10 mouse cellular contexts compared by ENCODE assay signal in genomic region chr15:12229603-12230242, GRCm38 (mm10). TPM values are rescaled to one million over a fixed set of nuclear protein-coding genes. Genes with fewer than 3 reads are reported as not detected.
DNase-seq lines count a peak whose midpoint lies in the region; ATAC-seq lines count a peak whose summit lies in the region.
"Had no signal": no experiment of that assay in that cellular context is flagged by ENCODE, and none has a peak within 500 bp of the region (broad histone marks: within the 10 kb centered on the region; RNA-seq: fewer than 3 reads in every experiment).

No protein-coding gene starts in this region.

- H3K9ac ChIP-seq in heart, embryonic 13.5 days: 0 out of 2 replicates have a peak overlapping the region, but pooled peaks have one; percentile 40
- H3K9ac ChIP-seq in embryonic facial prominence, embryonic 15.5 days: no peak overlapping the region
- H3K9ac ChIP-seq: limb, embryonic 13.5 days; midbrain, embryonic 12.5 days had no signal

- 68% methylated on average over 10 of the region's 10 CpGs for whole genome bisulfite sequencing in heart, embryonic 13.5 days
- 59% methylated on average over 10 of the region's 10 CpGs for WGBS in embryonic facial prominence, embryonic 15.5 days

- H3K27me3 ChIP-seq in heart, embryonic 13.5 days (replicated peaks): no peaks in the 10 kb centered on the region
- no peaks in the 10 kb centered on the region for H3K27me3 ChIP-seq in embryonic facial prominence, embryonic 15.5 days
- H3K27me3 ChIP-seq: limb, embryonic 13.5 days; midbrain, embryonic 12.5 days had no signal

- no peak overlapping the region for H3K4me3 ChIP-seq in heart, embryonic 13.5 days
- H3K4me3 ChIP-seq in embryonic facial prominence, embryonic 15.5 days (replicated peaks): no peak overlapping the region
- H3K4me3 ChIP-seq: limb, embryonic 13.5 days; midbrain, embryonic 12.5 days had no signal

- no peaks in the 10 kb centered on the region for H3K9me3 ChIP-seq in heart, embryonic 13.5 days
- no peaks in the 10 kb centered on the region for H3K9me3 ChIP-seq in embryonic facial prominence, embryonic 15.5 days (replicated peaks)
- H3K9me3 ChIP-seq: limb, embryonic 13.5 days; midbrain, embryonic 12.5 days had no signal

- peak overlapping the region; percentile 40; the same call in 1 of the 2 replicates for H3K4me2 ChIP-seq in heart, embryonic 13.5 days
- H3K4me2 ChIP-seq in embryonic facial prominence, embryonic 15.5 days (replicated peaks): no peak overlapping the region
- H3K4me2 ChIP-seq: limb, embryonic 13.5 days; midbrain, embryonic 12.5 days had no signal

- no peak for ATAC-seq in heart, embryonic 13.5 days (ENCODE audit: extremely low read depth, insufficient number of reproducible peaks, low FRiP score, low TSS enrichment)
- no peak for ATAC-seq in embryonic facial prominence, embryonic 15.5 days (ENCODE audit: insufficient number of reproducible peaks, low FRiP score, low TSS enrichment, low read depth)

- peak overlapping the region; percentile 72 for H3K27ac ChIP-seq in heart, embryonic 13.5 days (replicated peaks)
- H3K27ac ChIP-seq in embryonic facial prominence, embryonic 15.5 days (replicated peaks): 0 out of 2 replicates have a peak overlapping the region, but pooled peaks have one; percentile 12
- H3K27ac ChIP-seq: midbrain, embryonic 12.5 days had no signal

- H3K4me1 ChIP-seq in heart, embryonic 13.5 days: peaks cover 87% of the 10 kb centered on the region
- peaks cover 14% of the 10 kb centered on the region for H3K4me1 ChIP-seq in embryonic facial prominence, embryonic 15.5 days
- H3K4me1 ChIP-seq: midbrain, embryonic 12.5 days had no signal

- H3K36me3 ChIP-seq in heart, embryonic 13.5 days: peaks cover 27% of the 10 kb centered on the region
- H3K36me3 ChIP-seq in embryonic facial prominence, embryonic 15.5 days: peaks cover 14% of the 10 kb centered on the region; the same call in 1 of the 2 replicates

- DNase-seq in heart, postnatal 4 days: no peak
- DNase-seq in CD4-positive helper T cell, adult 2 months (ENCODE audit: low read depth, low spot score): peak; percentile 78
- DNase-seq in naive thymus-derived CD4-positive, alpha-beta T cell, adult 2 months (ENCODE audit: low read depth): peak; percentile 81
- DNase-seq in cerebellum, postnatal 4 days (ENCODE audit: low spot score in 2 of 2): no peak
- no peak for DNase-seq in right cerebral cortex, adult 2 months (ENCODE audit: low spot score in 2 of 2)
- no peak for DNase-seq in yolk sac, embryonic 10.5 days (ENCODE audit: low spot score)

RNA-seq across cellular contexts. Expression of gene Mtmr12, which starts 24.9 kb away (rescaled TPM):
- 11.4 and 12.0 TPM in 2 replicates for polyA plus RNA-seq in heart, embryonic 13.5 days (2015; fragmentation: Nextera tagmentation; extraction: Ambion mirVana)
- 10 to 100 TPM; 19.6 to 22.4 TPM for total RNA-seq in heart, postnatal 4 days (2021)
- 14.6 and 16.2 TPM in 2 replicates for polyA plus RNA-seq in embryonic facial prominence, embryonic 15.5 days (2015; fragmentation: Nextera tagmentation; extraction: Ambion mirVana)

Comparison
In these comparisons a context has a peak if more than half of its experiments do, and no peak if none do; other contexts are left out.
1. DNase-seq: peak in CD4-positive helper T cell, adult 2 months (single experiment) and naive thymus-derived CD4-positive, alpha-beta T cell, adult 2 months (single experiment); none in heart, postnatal 4 days (single experiment), cerebellum, postnatal 4 days (0 of 2), right cerebral cortex, adult 2 months (0 of 2) and yolk sac, embryonic 10.5 days (single experiment).